Mouse (Mus musculus): Measurements from ENCODE around the gene Hist1h2bb. TPM values are rescaled to one million over a fixed set of nuclear protein-coding genes. Genes with fewer than 3 reads are reported as not detected.
"Not testable (repeated sequence)": the region's sequence is repeated elsewhere in the genome, so short reads cannot be mapped to it uniquely, and the experiment has no call there.

Hist1h2bb gene
- polyA plus RNA-seq, 1 experiment from 2014 or later: 12.6 TPM

DNA sequence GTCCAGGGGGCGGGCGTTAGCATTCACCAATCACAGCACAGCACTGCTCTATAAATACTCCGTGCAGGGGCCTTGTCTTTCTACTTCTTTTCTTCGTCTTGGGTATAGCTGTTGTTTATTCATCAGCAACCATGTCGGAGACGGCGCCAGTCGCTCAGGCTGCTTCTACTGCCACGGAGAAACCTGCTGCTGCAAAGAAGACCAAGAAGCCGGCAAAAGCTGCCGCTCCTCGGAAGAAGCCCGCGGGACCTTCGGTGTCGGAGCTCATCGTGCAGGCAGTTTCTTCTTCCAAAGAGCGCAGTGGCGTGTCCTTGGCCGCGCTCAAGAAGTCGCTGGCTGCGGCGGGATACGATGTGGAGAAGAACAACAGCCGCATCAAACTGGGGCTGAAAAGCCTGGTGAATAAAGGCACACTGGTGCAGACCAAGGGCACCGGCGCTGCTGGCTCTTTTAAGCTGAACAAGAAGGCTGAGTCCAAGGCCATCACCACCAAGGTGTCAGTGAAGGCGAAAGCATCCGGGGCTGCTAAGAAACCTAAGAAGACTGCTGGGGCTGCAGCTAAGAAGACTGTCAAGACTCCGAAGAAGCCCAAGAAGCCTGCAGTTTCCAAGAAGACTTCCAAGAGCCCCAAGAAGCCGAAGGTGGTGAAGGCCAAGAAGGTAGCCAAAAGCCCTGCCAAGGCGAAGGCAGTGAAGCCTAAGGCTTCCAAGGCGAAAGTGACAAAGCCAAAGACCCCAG lies 17.2 kb downstream of the Hist1h2bb start, which contains the start of gene Hist1h1a:
Hist1h1a (plus strand) TSS at position 81 of the 738 bp plus-strand sequence.
- DNase-seq (ENCODE audit: low spot score): peak; percentile 98

DNA sequence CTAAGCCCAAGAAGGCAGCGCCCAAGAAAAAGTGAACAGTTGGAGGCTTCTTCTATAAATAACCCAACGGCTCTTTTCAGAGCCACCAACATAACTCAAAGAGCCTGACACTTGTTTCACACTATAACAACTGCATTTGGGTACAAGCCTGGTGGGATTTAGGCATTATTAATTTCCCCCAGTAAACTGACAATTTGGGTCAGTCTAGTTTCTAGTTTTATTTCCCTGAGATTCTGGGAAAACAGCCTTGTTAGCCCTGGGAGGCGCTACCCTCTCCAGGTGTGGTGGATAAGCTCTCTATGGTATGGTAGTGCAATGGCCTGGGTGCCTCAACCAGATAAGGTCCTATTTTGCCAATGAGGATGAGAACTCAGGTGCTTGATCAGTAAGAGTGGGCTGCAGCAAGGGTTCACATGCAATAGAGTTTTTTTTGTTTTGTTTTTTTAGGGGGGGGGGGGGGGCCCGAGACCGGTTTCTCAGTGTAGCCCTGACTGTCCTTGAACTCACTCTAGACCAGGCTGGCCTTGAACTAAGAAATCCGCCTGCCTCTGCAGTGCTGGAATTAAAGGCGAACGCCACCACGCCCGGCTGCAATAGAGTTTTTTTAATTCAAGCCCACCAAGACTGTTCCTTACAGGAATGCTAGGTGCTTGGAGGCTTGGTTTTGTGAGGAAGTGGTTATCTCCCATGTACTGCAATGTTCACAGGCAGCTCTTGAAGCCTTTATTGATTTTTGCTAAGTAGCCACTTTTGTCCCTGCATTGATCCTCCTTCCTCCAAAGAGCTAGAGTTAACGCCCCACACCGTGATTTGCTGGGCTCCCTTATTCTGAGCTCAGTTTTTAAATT lies 18.0 kb downstream of the Hist1h2bb start:
- DNase-seq (ENCODE audit: low spot score): peak; percentile 38

DNA sequence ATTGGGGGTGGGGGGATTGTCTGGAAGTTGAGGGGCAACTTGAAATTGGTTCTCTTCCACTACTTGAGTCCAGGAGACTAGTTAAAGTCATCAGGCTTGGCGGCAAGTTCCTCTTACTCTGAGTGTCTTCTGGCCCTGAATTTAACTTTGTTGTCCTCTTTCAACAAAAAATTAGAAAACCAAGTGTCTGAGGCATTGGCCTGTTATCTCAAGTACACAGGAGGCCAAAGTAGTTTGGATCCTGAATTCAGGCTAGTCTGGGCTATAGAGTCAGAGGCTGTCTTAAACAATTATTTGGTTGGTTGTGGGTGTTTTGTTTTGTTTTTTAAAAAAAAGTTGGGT lies 18.6 kb downstream of the Hist1h2bb start:
- DNase-seq (ENCODE audit: low spot score): no peak

DNA sequence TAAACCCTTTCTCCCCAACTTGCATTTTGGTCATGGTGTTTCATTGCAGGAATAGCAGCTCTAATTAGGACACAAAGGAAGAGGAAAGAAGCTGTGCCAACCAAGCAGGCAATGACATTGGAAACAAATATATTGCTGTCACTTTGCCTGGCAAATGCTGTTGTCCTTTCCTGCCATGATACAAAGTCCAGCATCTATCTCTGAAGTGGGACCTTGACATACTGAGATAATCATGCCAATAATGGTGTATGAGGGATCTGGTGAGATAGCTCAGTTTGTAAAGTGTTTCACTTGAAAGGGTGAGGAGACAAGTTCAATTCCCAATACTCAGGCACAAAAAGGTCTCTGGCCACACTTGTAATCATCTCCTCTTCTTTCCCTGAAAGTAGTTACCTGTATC lies 20.2 kb downstream of the Hist1h2bb start:
- no peak for DNase-seq (ENCODE audit: low spot score)

DNA sequence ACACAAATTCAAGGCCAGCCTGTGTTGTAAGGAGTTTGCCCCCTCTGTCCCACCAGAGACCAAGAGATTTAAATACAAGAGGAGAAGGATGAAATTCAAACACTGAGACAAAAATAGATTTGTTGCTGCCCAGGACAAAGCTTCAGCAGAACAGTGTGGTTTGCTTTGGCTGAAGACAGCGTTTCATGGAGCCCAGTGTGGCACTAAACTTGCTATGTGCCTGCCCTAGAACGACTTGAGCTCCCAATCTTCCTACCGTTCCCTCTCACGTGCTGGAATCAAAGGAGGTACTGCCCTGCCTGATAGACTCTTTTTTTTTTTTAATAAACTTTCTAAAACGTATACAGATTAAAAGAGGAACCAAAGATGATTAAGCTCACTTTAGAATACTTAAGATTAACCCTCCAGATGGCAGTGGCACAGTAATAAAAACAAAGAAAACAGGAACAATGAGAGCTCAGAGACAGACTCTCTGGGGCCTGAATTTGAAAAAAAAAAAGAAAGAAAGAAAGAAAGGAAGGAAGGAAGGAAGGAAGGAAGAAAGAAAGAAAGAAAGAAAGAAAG lies 22.4 kb downstream of the Hist1h2bb start:
- DNase-seq (ENCODE audit: low spot score): no peak

DNA sequence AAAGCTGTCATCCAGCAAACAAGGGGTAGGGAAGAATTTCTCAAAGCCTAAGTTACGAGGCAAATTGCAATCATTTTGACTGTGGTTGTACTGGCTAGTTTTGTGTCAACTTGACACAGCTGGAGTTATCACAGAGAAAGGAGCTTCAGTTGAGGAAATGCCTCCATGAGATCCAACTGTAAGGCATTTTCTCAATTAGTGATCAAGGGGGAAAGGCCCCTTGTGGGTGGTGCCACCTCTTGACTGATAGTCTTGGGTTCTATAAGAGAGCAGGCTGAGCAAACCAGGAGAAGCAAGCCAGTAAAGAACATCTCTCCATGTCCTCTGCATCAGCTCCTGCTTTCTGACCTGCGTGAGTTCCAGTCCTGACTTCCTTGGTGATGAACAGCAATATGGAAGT lies 23.1 kb downstream of the Hist1h2bb start, which contains the start of gene Trim38:
Trim38 (plus strand) TSS at position 301 of the 400 bp plus-strand sequence.
- DNase-seq (ENCODE audit: low spot score): not testable (repeated sequence)

DNA sequence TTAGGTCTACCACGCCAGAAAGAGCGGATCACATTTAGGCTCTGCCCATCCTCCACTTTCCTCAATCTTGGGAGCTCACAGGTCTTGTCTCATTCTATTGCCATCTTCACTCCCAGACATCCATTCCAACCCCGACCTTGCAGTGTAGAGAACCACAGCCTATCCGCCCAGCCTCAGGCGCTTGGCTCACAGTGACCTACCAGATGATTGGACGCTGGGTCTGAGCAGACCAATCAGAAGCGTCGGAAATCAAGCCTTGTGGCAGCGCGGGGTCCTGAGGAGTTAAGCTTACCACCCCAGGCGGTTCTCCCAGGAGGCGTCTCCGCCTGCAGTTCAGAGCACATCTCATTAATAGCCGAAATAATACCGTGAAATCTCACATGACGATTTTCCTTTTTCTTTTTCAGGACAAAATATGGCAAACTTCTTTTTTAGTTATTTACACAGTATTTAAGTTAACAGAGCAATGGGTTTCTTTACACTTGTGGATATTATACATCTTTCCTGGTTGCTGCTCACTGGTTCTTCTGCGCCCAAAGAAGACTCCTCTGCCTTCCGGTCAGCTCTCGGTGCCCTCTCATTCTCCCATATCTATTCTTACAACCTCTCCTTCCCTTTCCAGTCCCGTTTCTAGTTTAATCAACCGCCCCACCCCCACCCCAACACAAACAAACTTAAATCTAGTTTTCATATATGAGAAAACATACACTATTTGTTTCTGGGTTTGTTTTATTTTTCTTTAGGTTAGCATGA lies 26.2 kb downstream of the Hist1h2bb start:
- peak; percentile 21 for DNase-seq (ENCODE audit: low spot score)

DNA sequence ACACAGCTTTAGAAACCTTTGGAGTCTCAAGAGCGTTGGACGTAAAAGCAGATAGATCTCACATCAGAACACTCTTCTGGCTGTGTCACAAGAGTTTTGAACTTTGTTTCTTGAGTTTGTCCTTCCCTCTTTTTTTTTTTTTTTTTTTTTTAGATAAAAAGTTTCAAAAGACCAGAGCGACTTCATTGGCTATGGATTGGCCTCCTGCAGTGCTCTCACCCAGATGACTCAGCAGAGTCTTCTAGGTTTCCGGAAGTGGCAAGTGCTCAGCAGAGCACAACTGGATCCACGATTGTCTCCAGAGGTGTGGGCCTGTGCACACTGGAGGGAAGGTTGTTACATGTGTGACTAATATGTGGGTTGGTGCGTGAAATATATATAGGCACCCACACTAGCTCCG lies 31.8 kb downstream of the Hist1h2bb start:
- no peak for DNase-seq (ENCODE audit: low spot score)

DNA sequence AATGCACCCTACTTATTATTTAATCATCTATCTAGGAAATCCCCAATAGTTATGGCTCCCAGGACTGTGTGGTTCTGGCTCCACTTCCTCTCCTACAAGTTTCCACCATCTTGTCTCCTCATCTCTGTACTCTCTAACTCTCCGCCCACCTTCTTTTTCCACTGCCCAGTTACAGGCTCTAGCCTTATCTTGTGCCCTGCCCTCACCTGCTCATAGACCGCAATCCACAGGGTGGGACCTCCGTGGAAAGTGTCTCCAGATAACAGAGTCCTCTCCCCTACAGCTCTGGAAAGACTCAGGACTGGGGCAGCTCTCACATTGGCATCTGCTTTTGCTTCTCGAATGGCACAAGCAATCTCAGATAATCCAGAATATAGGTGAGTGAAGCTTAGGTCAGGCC lies 32.5 kb downstream of the Hist1h2bb start:
- no peak for DNase-seq (ENCODE audit: low spot score)

DNA sequence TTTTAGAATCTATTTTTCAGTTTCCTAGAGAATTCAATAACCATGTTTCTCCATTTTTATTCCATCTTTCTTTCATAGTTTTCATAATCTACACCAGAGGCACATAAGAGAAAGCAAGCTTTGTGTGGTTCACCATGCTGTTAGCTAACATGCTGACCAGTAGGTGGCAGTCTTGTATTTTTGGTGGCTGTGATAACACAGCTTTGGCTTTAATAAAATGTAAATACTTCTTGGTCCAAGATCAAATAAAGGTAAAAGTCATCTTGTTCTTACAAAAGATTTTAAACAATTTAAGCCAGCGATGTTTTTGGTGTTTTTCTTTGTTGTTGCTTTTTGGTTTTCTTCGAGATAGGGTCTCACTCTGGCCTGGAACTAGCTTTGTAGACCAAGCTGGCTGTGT lies 46.0 kb downstream of the Hist1h2bb start:
- peak; percentile 58 for DNase-seq (ENCODE audit: low spot score)

Small RNAs within 50 kb of the gene (microRNA-seq; reads per million reads assigned to microRNA genes)
- gene Gm44314 (ENCODE audit: borderline number of aligned reads) (not detected), gene Gm44484 (ENCODE audit: borderline number of aligned reads) (not detected)

Other genes starting within 250 kb of the Hist1h2bb start
- 24.2 and 31.5 TPM in 2 replicates for gene Hist1h4h, start 215.7 kb upstream of the Hist1h2bb start, polyA plus RNA-seq (2015; fragmentation: Nextera tagmentation; extraction: Ambion mirVana)
- gene Hist1h2af, start 212.8 kb upstream of the Hist1h2bb start, polyA plus RNA-seq (2015; fragmentation: Nextera tagmentation; extraction: Ambion mirVana): 32.3 and 49.5 TPM in 2 replicates
- gene Hist1h3g, start 211.3 kb upstream of the Hist1h2bb start, polyA plus RNA-seq (2015; fragmentation: Nextera tagmentation; extraction: Ambion mirVana): 27.6 and 43.7 TPM in 2 replicates
- gene Hist1h2bh, start 203.3 kb upstream of the Hist1h2bb start, polyA plus RNA-seq (2015; fragmentation: Nextera tagmentation; extraction: Ambion mirVana): 1.6 and 1.9 TPM in 2 replicates
- gene Hist1h3f, start 202.7 kb upstream of the Hist1h2bb start, polyA plus RNA-seq (2015; fragmentation: Nextera tagmentation; extraction: Ambion mirVana): 4.8 and 9.0 TPM in 2 replicates
- 8.9 and 17.7 TPM in 2 replicates for gene Hist1h4f, start 195.1 kb upstream of the Hist1h2bb start, polyA plus RNA-seq (2015; fragmentation: Nextera tagmentation; extraction: Ambion mirVana)
- gene Hist1h1d, start 193.5 kb upstream of the Hist1h2bb start, polyA plus RNA-seq (2015; fragmentation: Nextera tagmentation; extraction: Ambion mirVana): 1.1 and 1.3 TPM in 2 replicates
- gene Hist1h3e, start 184.4 kb upstream of the Hist1h2bb start, polyA plus RNA-seq (2015; fragmentation: Nextera tagmentation; extraction: Ambion mirVana): 16.5 and 20.8 TPM in 2 replicates
- 198 and 214 TPM in 2 replicates for gene Hist1h2ae, start 175.5 kb upstream of the Hist1h2bb start, polyA plus RNA-seq (2015; fragmentation: Nextera tagmentation; extraction: Ambion mirVana)
- gene Hist1h2bg, start 175.3 kb upstream of the Hist1h2bb start, polyA plus RNA-seq (2015; fragmentation: Nextera tagmentation; extraction: Ambion mirVana): 32.3 and 46.0 TPM in 2 replicates
- gene Hist1h2bf, start 172.5 kb upstream of the Hist1h2bb start, polyA plus RNA-seq (2015; fragmentation: Nextera tagmentation; extraction: Ambion mirVana): 22.7 and 39.0 TPM in 2 replicates
- 7.2 and 11.3 TPM in 2 replicates for gene Hist1h2ad, start 172.4 kb upstream of the Hist1h2bb start, polyA plus RNA-seq (2015; fragmentation: Nextera tagmentation; extraction: Ambion mirVana)
- gene Hist1h3d, start 171.0 kb upstream of the Hist1h2bb start, polyA plus RNA-seq (2015; fragmentation: Nextera tagmentation; extraction: Ambion mirVana): 9.4 and 13.3 TPM in 2 replicates
- gene Hist1h4d, start 165.1 kb upstream of the Hist1h2bb start, polyA plus RNA-seq (2015; fragmentation: Nextera tagmentation; extraction: Ambion mirVana): 273 and 292 TPM in 2 replicates
- 1.5 and 2.5 TPM in 2 replicates for gene Hist1h2be, start 125.6 kb upstream of the Hist1h2bb start, polyA plus RNA-seq (2015; fragmentation: Nextera tagmentation; extraction: Ambion mirVana)
- 33.4 and 35.1 TPM in 2 replicates for gene Hist1h1e, start 124.2 kb upstream of the Hist1h2bb start, polyA plus RNA-seq (2015; fragmentation: Nextera tagmentation; extraction: Ambion mirVana)
- 1.6 and 2.0 TPM in 2 replicates for gene Hist1h2ac, start 62.8 kb upstream of the Hist1h2bb start, polyA plus RNA-seq (2015; fragmentation: Nextera tagmentation; extraction: Ambion mirVana)
- gene Hist1h2bc, start 62.5 kb upstream of the Hist1h2bb start, polyA plus RNA-seq (2015; fragmentation: Nextera tagmentation; extraction: Ambion mirVana): 61.5 and 62.8 TPM in 2 replicates
- gene Hist1h1t, start 50.9 kb upstream of the Hist1h2bb start, polyA plus RNA-seq (2015; fragmentation: Nextera tagmentation; extraction: Ambion mirVana): not detected in 2 replicates
- 22.4 and 29.5 TPM in 2 replicates for gene Hist1h4c, start 48.3 kb upstream of the Hist1h2bb start, polyA plus RNA-seq (2015; fragmentation: Nextera tagmentation; extraction: Ambion mirVana)
- 9.4 and 9.7 TPM in 2 replicates for gene Hfe, start 35.9 kb upstream of the Hist1h2bb start, polyA plus RNA-seq (2015; fragmentation: Nextera tagmentation; extraction: Ambion mirVana)
- gene Hist1h1c, start 7.9 kb upstream of the Hist1h2bb start, polyA plus RNA-seq (2015; fragmentation: Nextera tagmentation; extraction: Ambion mirVana): 37.5 and 44.7 TPM in 2 replicates
- 32.0 and 33.1 TPM in 2 replicates for gene Hist1h3c, start 1.1 kb upstream of the Hist1h2bb start, polyA plus RNA-seq (2015; fragmentation: Nextera tagmentation; extraction: Ambion mirVana)
- 144 and 155 TPM in 2 replicates for gene Hist1h2ab, start 4.4 kb downstream of the Hist1h2bb start, polyA plus RNA-seq (2015; fragmentation: Nextera tagmentation; extraction: Ambion mirVana)
- 45.8 and 78.0 TPM in 2 replicates for gene Hist1h3b, start 5.5 kb downstream of the Hist1h2bb start, polyA plus RNA-seq (2015; fragmentation: Nextera tagmentation; extraction: Ambion mirVana)
- gene Hist1h4b, start 10.3 kb downstream of the Hist1h2bb start, polyA plus RNA-seq (2015; fragmentation: Nextera tagmentation; extraction: Ambion mirVana): 15.5 and 15.6 TPM in 2 replicates
- 1.4 and 3.5 TPM in 2 replicates for gene Hist1h4a, start 14.5 kb downstream of the Hist1h2bb start, polyA plus RNA-seq (2015; fragmentation: Nextera tagmentation; extraction: Ambion mirVana)
- gene Hist1h3a, start 15.7 kb downstream of the Hist1h2bb start, polyA plus RNA-seq (2015; fragmentation: Nextera tagmentation; extraction: Ambion mirVana): 42.0 and 56.6 TPM in 2 replicates
- gene Hist1h1a, start 16.9 kb downstream of the Hist1h2bb start, polyA plus RNA-seq (2015; fragmentation: Nextera tagmentation; extraction: Ambion mirVana): 15.8 and 27.4 TPM in 2 replicates
- not detected in 2 replicates for gene Trim38, start 23.2 kb downstream of the Hist1h2bb start, polyA plus RNA-seq (2015; fragmentation: Nextera tagmentation; extraction: Ambion mirVana)
- 0.04 TPM in 1 of 2 replicates, not detected in the other for gene Slc17a2, start 60.3 kb downstream of the Hist1h2bb start, polyA plus RNA-seq (2015; fragmentation: Nextera tagmentation; extraction: Ambion mirVana)
- gene Slc17a3, start 92.7 kb downstream of the Hist1h2bb start, polyA plus RNA-seq (2015; fragmentation: Nextera tagmentation; extraction: Ambion mirVana): not detected in 2 replicates
- gene Slc17a1, start 121.0 kb downstream of the Hist1h2bb start, polyA plus RNA-seq (2015; fragmentation: Nextera tagmentation; extraction: Ambion mirVana): 0.09 and 0.13 TPM in 2 replicates
- 0.10 and 0.23 TPM in 2 replicates for gene Slc17a4, start 168.3 kb downstream of the Hist1h2bb start, polyA plus RNA-seq (2015; fragmentation: Nextera tagmentation; extraction: Ambion mirVana)
- not detected in 2 replicates for gene Hist1h2ba, start 187.4 kb downstream of the Hist1h2bb start, polyA plus RNA-seq (2015; fragmentation: Nextera tagmentation; extraction: Ambion mirVana)
- not detected in 2 replicates for gene Hist1h2aa, start 187.7 kb downstream of the Hist1h2bb start, polyA plus RNA-seq (2015; fragmentation: Nextera tagmentation; extraction: Ambion mirVana)
- 0.44 and 0.50 TPM in 2 replicates for gene Scgn, start 244.5 kb downstream of the Hist1h2bb start, polyA plus RNA-seq (2015; fragmentation: Nextera tagmentation; extraction: Ambion mirVana)